Mouse (Mus musculus) lung, adult 2 months (tissue): ENCODE data around the gene BC049715.

ENCODE experiments used
- CTCF ChIP-seq: fragments of 200-500 bp; IDR thresholded peaks from 2 replicates; pipeline ENCODE4 v1.5.1; 2011; ENCODE audit warnings: mild to moderate bottlenecking, low read length, control low read depth; ENCODE audit not compliant: insufficient read depth
- POLR2A ChIP-seq: fragments of 200-500 bp; IDR thresholded peaks from 2 replicates; pipeline ENCODE4 v1.6.1; 2011; ENCODE audit warnings: low read depth, mild to moderate bottlenecking, control low read depth, low read length, borderline replicate concordance; ENCODE audit errors: extremely low read depth

DNA sequence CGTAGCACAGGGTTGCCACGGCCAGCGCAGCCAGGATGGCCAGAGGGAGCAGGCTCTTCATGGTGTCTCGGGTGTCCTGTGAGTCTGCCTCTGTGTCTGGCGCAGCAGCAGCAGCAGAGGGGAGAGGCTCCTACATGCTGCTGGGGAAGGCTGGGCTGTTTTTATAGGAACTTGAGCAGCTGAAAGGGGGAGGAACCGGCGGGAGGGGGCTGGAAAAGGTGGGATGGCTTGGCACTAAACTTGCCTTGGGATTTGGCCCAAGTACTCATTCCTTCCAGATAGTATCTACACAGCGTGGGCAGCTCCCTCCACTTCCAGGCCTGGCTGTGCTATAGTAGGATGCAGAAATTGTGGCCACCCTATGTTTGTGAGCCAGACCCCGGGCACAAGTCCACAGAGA lies 48.2 kb downstream of the BC049715 start, which contains the start of gene Mgp:
- TF ChIP-seq CTCF = no peak
- peak; percentile 98 for TF ChIP-seq POLR2A
